Mouse (Mus musculus): Measurements from ENCODE around the gene Bbs9. TPM values are rescaled to one million over a fixed set of nuclear protein-coding genes. Genes with fewer than 3 reads are reported as not detected.

The Bbs9 gene
- polyA plus RNA-seq, 1 experiment from 2014 or later = 12.3 TPM

DNA sequence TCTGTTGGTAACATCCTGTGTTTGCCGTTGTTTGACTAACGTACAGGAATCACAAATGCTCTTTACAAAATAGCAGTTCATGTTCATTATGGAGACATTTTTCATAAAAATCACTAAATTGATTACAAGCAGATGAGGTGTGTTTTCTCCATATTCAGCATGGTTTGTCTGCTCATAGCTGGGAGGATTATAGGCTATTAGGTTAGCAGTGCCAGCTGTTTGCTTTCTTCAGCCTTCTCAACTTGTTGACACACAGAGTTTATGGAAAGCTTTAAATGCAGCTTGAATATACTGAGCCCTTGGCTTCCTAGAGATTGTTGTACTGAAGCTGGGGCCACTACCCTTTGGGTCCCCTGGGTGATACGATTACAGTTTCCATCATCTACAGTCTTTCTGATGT, 263.3 kb downstream of the Bbs9 start:
- no peak overlapping the region for H3K4me2 ChIP-seq (replicated peaks; ENCODE audit: low read depth, low read length)
- ATAC-seq (ENCODE audit: low FRiP score, low TSS enrichment) = no peak
- H3K27me3 ChIP-seq (ENCODE audit: control insufficient read depth, insufficient read depth, low read length) = no peaks in the 10 kb centered on the region
- H3K27ac ChIP-seq (ENCODE audit: low read depth, low read length) = no peak overlapping the region
- H3K9me3 ChIP-seq (ENCODE audit: control insufficient read depth, low read length) = no peaks in the 10 kb centered on the region
- H3K4me3 ChIP-seq (ENCODE audit: low read length) = no peak overlapping the region
- no peak overlapping the region for H3K9ac ChIP-seq (ENCODE audit: low read depth, low read length)
- WGBS = 91% methylated on average over 3 of the region's 3 CpGs
- no peaks in the 10 kb centered on the region for H3K4me1 ChIP-seq (ENCODE audit: control insufficient read depth, insufficient read depth, low read length)
- H3K36me3 ChIP-seq (ENCODE audit: control insufficient read depth, insufficient read depth, low read length) = no peaks in the 10 kb centered on the region

DNA sequence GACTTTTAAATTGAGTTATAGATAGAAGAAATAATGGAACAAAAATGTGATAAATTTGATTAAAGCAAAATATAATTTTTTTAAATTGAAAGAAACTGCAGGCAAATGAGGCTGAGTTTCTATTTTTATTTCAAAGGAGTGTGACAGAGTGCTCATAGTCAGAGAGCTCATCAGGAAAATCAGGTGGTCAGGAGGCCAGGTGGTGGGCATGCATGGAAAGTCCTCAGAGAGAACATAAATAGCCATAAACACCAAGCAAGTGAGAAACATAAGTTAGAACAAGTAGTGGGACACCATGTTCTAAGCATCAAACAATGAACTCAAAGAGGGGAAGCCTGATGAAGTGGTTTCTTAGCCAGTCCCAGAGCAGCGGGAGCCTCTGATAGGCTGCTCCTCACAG, 266.5 kb downstream of the Bbs9 start:
- Histone ChIP-seq H3K9ac (ENCODE audit: low read depth, low read length) (no peak overlapping the region), H3K4me1 (ENCODE audit: control insufficient read depth, insufficient read depth, low read length) (no peaks in the 10 kb centered on the region), H3K4me2 (replicated peaks; ENCODE audit: low read depth, low read length) (no peak overlapping the region), H3K27me3 (ENCODE audit: control insufficient read depth, insufficient read depth, low read length) (no peaks in the 10 kb centered on the region), H3K36me3 (ENCODE audit: control insufficient read depth, insufficient read depth, low read length) (no peaks in the 10 kb centered on the region), H3K27ac (ENCODE audit: low read depth, low read length) (no peak overlapping the region), H3K4me3 (ENCODE audit: low read length) (no peak overlapping the region), H3K9me3 (ENCODE audit: control insufficient read depth, low read length) (no peaks in the 10 kb centered on the region)
- WGBS = 94% methylated on average over 1 of the region's 1 CpGs
- no peak for ATAC-seq (ENCODE audit: low FRiP score, low TSS enrichment)

DNA sequence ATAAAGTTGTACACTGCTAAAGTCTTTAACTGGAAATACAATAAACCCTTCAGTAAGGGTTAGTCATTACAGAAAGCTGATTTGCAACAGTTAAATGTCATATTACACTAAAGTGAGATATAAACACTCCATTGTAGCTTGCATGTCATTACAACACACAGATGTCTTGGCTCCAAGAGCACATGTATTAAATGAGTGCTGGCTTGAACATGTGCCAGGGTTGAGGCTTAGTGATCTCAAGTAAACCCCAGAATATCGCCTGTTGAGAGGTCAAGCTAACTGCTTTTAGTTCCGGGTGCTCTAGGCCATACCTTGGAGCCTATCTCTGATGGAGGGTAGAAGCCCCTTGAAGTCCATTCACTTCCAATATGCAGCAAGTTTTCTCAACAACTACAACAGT, 273.1 kb downstream of the Bbs9 start:
- H3K27me3 ChIP-seq (ENCODE audit: control insufficient read depth, insufficient read depth, low read length) = no peaks in the 10 kb centered on the region
- no peak overlapping the region for H3K4me2 ChIP-seq (replicated peaks; ENCODE audit: low read depth, low read length)
- no peaks in the 10 kb centered on the region for H3K4me1 ChIP-seq (ENCODE audit: control insufficient read depth, insufficient read depth, low read length)
- H3K4me3 ChIP-seq (ENCODE audit: low read length) = no peak overlapping the region
- 87% methylated on average over 2 of the region's 2 CpGs for WGBS
- H3K9ac ChIP-seq (ENCODE audit: low read depth, low read length) = no peak overlapping the region
- H3K9me3 ChIP-seq (ENCODE audit: control insufficient read depth, low read length) = no peaks in the 10 kb centered on the region
- no peak overlapping the region for H3K27ac ChIP-seq (ENCODE audit: low read depth, low read length)
- ATAC-seq (ENCODE audit: low FRiP score, low TSS enrichment) = no peak
- H3K36me3 ChIP-seq (ENCODE audit: control insufficient read depth, insufficient read depth, low read length) = no peaks in the 10 kb centered on the region

DNA sequence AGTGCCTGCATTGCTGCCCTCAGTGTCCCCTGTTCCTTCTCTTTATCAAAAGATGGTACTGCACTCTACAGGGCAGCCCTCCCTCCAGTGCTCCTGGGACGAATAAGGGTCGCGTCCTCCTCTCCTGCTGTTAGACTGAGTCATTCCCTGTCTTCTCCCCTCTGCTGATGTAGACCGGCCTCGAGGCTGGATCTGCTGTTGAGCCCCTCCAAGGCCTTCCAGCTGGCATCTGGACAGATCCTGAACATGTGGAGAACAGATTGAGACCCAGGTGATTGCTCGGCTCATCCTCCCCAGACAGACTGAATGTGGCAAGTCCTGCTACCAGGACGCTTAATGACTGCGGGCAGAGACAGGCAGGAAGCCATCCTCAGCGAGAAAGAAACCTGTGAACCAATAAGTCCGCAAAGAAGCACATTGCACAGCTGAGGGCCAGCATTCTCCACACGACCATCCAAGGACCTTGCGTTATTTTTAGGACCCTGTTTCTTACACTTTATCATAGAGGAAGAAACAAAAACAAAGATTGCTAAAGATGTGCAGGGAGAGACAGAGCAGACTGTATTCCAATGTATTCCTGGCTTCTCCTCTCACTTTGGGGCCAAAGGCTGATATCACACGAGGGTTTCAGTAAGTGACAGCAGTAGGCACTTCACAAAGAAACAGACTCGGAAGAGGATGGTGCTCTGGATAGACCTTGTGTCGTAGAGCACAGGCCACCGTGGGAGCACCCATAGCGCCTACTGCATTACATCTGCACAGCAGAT, 275.4 kb downstream of the Bbs9 start:
- no peaks in the 10 kb centered on the region for H3K27me3 ChIP-seq (ENCODE audit: control insufficient read depth, insufficient read depth, low read length)
- H3K27ac ChIP-seq (ENCODE audit: low read depth, low read length) = no peak overlapping the region
- 76% methylated on average over 17 of the region's 17 CpGs for WGBS
- no peak overlapping the region for H3K4me2 ChIP-seq (replicated peaks; ENCODE audit: low read depth, low read length)
- no peak overlapping the region for H3K9ac ChIP-seq (ENCODE audit: low read depth, low read length)
- H3K4me1 ChIP-seq (ENCODE audit: control insufficient read depth, insufficient read depth, low read length) = no peaks in the 10 kb centered on the region
- ATAC-seq (ENCODE audit: low FRiP score, low TSS enrichment) = no peak
- no peak overlapping the region for H3K4me3 ChIP-seq (ENCODE audit: low read length)
- H3K36me3 ChIP-seq (ENCODE audit: control insufficient read depth, insufficient read depth, low read length) = no peaks in the 10 kb centered on the region
- no peaks in the 10 kb centered on the region for H3K9me3 ChIP-seq (ENCODE audit: control insufficient read depth, low read length)

DNA sequence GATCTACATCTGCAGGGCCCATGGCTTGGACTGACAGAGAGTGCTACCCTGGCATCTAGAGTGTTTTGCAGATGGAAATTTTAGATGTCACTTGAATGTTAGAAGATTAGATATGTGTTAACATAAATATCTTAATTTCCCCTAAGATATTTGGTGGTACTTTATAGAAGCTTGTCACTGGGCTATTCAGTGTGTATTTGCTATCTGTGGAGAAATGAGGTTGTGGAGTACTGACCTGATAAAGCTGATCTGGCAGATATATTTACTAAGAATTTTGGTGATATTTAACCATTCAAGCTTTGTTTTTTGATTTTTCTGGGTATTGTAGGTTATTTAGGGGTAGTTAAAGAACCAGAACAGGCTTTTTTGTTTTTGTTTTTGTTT, 276.0 kb downstream of the Bbs9 start:
- no peaks in the 10 kb centered on the region for H3K27me3 ChIP-seq (ENCODE audit: control insufficient read depth, insufficient read depth, low read length)
- H3K27ac ChIP-seq (ENCODE audit: low read depth, low read length) = no peak overlapping the region
- no peaks in the 10 kb centered on the region for H3K4me1 ChIP-seq (ENCODE audit: control insufficient read depth, insufficient read depth, low read length)
- no peaks in the 10 kb centered on the region for H3K9me3 ChIP-seq (ENCODE audit: control insufficient read depth, low read length)
- no peaks in the 10 kb centered on the region for H3K36me3 ChIP-seq (ENCODE audit: control insufficient read depth, insufficient read depth, low read length)
- H3K9ac ChIP-seq (ENCODE audit: low read depth, low read length) = no peak overlapping the region
- no peak overlapping the region for H3K4me3 ChIP-seq (ENCODE audit: low read length)
- no peak for ATAC-seq (ENCODE audit: low FRiP score, low TSS enrichment)
- no peak overlapping the region for H3K4me2 ChIP-seq (replicated peaks; ENCODE audit: low read depth, low read length)

DNA sequence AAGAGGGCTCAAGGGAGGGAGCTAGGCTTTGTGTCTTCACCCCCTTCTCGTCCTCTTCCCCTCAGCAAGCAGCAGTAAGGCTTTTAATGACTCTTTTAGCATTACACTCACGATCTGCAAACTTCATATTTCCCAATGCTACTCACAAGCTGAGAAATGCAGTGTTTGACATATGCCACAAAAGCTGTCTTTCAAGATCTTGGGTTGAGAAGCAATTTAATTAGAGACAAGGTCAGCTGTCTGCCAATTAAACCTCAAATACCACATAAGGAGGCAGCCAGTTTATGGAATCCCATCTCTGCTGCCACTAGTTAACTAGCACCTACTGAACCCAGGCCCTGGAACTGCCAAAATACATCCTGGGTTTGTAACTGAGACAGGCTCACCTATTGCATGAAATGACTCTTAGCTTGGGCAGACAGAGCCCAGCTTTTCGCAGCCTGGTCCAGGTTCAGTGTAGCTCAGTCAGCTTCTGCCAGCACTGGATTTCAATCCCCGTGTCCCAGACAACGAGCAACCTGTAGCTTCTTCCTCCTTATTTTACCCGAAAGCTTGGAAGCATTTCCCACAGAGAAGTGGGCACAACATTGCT, 278.7 kb downstream of the Bbs9 start:
- no peaks in the 10 kb centered on the region for H3K36me3 ChIP-seq (ENCODE audit: control insufficient read depth, insufficient read depth, low read length)
- no peak overlapping the region for H3K4me3 ChIP-seq (ENCODE audit: low read length)
- H3K4me1 ChIP-seq (ENCODE audit: control insufficient read depth, insufficient read depth, low read length) = no peaks in the 10 kb centered on the region
- no peak overlapping the region for H3K4me2 ChIP-seq (replicated peaks; ENCODE audit: low read depth, low read length)
- no peaks in the 10 kb centered on the region for H3K9me3 ChIP-seq (ENCODE audit: control insufficient read depth, low read length)
- ATAC-seq (ENCODE audit: low FRiP score, low TSS enrichment) = no peak
- H3K9ac ChIP-seq (ENCODE audit: low read depth, low read length) = no peak overlapping the region
- no peaks in the 10 kb centered on the region for H3K27me3 ChIP-seq (ENCODE audit: control insufficient read depth, insufficient read depth, low read length)
- WGBS = 78% methylated on average over 6 of the region's 6 CpGs
- no peak overlapping the region for H3K27ac ChIP-seq (ENCODE audit: low read depth, low read length)

DNA sequence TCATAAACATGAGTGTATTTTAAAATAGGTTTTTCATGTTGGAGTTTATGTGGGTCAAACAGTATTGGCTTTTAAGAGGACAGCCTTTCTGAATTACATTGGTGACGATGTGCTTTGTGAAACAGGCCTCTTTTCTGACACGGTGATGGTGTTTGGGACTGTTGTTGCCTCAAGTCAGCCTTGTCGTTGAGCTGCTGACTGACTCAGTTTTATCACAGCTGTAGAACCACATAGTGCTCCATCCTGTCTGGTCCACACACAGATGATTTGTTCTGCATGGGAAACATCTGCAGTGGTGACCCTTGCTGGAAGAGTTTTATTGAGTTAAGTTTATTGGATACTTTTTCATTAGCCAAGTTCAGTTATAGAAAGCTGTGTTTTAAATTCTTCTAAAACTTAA, 283.0 kb downstream of the Bbs9 start:
- H3K36me3 ChIP-seq (ENCODE audit: control insufficient read depth, insufficient read depth, low read length) = no peaks in the 10 kb centered on the region
- no peaks in the 10 kb centered on the region for H3K4me1 ChIP-seq (ENCODE audit: control insufficient read depth, insufficient read depth, low read length)
- H3K9ac ChIP-seq (ENCODE audit: low read depth, low read length) = no peak overlapping the region
- H3K4me2 ChIP-seq (replicated peaks; ENCODE audit: low read depth, low read length) = no peak overlapping the region
- no peak overlapping the region for H3K27ac ChIP-seq (ENCODE audit: low read depth, low read length)
- ATAC-seq (ENCODE audit: low FRiP score, low TSS enrichment) = no peak
- no peaks in the 10 kb centered on the region for H3K27me3 ChIP-seq (ENCODE audit: control insufficient read depth, insufficient read depth, low read length)
- WGBS = 68% methylated on average over 3 of the region's 3 CpGs
- no peaks in the 10 kb centered on the region for H3K9me3 ChIP-seq (ENCODE audit: control insufficient read depth, low read length)
- H3K4me3 ChIP-seq (ENCODE audit: low read length) = no peak overlapping the region

DNA sequence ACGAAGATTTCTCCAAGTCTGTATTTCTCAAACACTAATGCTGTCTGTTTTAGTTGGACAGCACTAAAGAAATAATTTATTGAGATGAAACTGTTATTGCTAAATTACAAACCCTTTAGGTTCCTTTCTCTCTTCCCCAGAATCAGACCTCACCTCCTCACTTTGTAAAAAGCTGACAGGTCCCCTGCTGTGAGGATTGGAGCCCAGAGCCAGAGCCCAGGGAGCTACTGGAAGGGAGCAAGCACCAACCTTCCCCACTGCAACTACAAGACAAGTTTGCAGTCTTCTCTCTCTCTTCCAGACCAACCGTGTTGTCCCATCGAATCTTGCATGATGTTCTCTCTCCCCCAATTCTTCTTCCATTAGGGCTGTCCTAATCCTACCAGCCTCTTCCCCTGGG, 283.7 kb downstream of the Bbs9 start:
- WGBS = 64% methylated on average over 3 of the region's 3 CpGs
- Histone ChIP-seq H3K9ac (ENCODE audit: low read depth, low read length) (no peak overlapping the region), H3K4me3 (ENCODE audit: low read length) (no peak overlapping the region), H3K4me2 (replicated peaks; ENCODE audit: low read depth, low read length) (no peak overlapping the region), H3K4me1 (ENCODE audit: control insufficient read depth, insufficient read depth, low read length) (no peaks in the 10 kb centered on the region), H3K9me3 (ENCODE audit: control insufficient read depth, low read length) (no peaks in the 10 kb centered on the region), H3K27ac (ENCODE audit: low read depth, low read length) (no peak overlapping the region), H3K36me3 (ENCODE audit: control insufficient read depth, insufficient read depth, low read length) (no peaks in the 10 kb centered on the region), H3K27me3 (ENCODE audit: control insufficient read depth, insufficient read depth, low read length) (no peaks in the 10 kb centered on the region)
- ATAC-seq (ENCODE audit: low FRiP score, low TSS enrichment) = no peak

DNA sequence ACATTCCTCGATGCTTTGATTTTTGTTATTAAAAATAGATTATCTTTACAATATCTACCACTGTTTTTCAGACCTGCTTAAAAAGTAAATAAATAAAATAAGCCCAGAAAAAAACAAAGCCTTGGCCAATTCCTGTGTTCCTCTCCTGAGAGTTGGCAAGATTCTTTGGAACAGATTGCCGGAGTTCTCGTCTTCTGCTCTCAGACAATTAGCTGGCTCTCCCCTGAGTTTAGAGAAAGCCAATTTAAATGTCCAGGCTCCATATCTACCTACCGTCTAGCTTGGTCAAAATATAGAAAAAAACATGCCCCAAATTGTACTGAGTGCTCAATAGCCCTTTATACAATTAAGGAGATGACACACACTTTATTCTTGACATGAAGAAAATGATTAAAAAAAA, 284.9 kb downstream of the Bbs9 start:
- ATAC-seq (ENCODE audit: low FRiP score, low TSS enrichment) = no peak
- Histone ChIP-seq H3K36me3 (ENCODE audit: control insufficient read depth, insufficient read depth, low read length) (no peaks in the 10 kb centered on the region), H3K9me3 (ENCODE audit: control insufficient read depth, low read length) (no peaks in the 10 kb centered on the region), H3K4me3 (ENCODE audit: low read length) (no peak overlapping the region), H3K4me1 (ENCODE audit: control insufficient read depth, insufficient read depth, low read length) (no peaks in the 10 kb centered on the region), H3K27ac (ENCODE audit: low read depth, low read length) (no peak overlapping the region), H3K9ac (ENCODE audit: low read depth, low read length) (no peak overlapping the region), H3K27me3 (ENCODE audit: control insufficient read depth, insufficient read depth, low read length) (no peaks in the 10 kb centered on the region), H3K4me2 (replicated peaks; ENCODE audit: low read depth, low read length) (no peak overlapping the region)
- 93% methylated on average over 4 of the region's 4 CpGs for WGBS

All from kidney, embryonic 14.5 days (tissue).